Mouse (Mus musculus) testis, postnatal 14 days (tissue): ENCODE results near the gene Foxn3.

Experiments used
- DNase-seq: peaks from one replicate; pipeline ENCODE4 v3.0.0; 2021; ENCODE audit warnings: low spot score

The Foxn3 gene

DNA sequence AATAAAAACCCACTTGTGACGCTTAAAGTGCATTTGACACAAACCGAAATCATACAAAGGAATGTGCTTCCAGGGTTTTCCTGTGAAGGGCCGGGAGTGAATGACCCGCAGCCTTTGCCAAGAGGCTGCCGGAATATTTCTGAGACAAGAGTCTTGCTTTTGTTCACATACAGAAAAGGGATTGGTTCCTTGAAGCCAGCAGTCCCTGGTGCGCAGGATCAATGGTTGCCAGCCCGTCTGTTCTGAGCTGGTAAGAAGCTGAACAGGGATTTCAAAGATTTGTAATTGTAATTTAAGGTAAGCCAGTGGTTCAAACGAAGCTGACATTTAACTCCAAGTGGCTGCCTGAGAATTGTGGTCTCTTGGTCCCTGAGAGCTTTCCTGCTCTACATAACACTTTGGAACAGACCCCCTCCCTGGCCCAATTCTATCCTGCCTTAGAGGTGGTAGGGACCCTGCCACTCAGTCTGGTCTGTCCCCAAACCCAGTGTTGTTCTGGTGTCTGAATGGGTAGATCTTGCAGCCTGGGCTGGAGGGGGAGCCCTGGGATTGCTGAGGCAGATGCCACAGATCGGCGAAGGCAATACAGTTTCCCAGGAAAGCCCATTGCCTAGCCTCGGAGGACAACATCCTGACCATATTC is 388.3 kb downstream of the Foxn3 start:
- DNase-seq: no peak

DNA sequence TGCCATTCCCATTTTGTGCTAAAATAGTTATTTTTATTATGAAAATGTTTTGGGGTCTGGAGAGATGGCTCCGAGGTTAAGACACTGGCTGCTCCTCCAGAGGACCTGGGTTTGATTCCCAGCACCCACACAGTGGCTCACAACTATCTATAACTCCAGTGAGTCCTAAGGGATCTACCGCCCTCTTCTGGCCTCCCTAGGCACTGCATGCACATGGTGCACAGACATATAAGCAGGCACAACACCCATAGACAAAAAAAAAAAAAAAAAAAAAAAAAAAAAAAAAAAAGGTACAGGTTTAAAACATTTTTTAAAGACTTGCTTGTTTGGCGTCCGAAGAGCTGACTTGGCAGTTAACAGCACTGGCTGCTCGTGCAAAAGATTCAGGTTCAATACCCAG is 391.2 kb downstream of the Foxn3 start:
- DNase-seq: no peak

DNA sequence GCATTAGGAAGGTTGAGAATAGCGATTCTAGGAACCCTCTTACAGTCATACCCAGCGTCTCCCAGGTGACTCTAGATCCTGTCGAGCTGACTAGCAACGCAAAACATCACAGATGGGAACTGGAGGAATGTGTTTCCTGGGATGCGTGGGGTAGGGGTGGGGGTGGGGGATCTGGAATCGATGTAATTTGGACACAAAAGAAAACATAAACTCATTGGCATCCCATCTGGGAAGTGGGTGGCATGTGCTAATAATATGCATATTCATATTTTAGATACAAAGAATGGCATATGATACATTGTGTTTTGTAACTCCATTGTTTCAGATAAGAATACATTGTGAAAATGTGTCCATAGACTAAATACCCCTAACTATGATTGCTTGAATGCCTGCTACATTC is 393.5 kb downstream of the Foxn3 start:
- no peak for DNase-seq

DNA sequence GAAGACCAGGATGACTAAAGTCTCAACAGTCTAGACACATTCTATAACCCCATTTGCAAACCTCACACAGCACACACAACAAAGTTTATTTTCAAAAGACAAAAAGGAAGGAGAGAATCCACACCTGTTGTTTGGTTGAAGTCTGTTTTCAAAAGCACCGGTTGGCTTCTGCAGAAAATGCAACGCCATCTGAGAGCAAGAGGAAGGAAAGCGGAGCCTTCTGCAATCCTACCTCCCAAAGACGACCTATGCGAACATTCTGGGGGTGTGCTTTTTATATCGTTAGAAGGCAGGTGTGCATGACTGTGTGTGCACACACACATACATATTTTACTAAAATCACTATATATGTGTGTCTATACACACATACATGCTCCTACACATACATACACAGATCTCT is 397.3 kb downstream of the Foxn3 start:
- no peak for DNase-seq

DNA sequence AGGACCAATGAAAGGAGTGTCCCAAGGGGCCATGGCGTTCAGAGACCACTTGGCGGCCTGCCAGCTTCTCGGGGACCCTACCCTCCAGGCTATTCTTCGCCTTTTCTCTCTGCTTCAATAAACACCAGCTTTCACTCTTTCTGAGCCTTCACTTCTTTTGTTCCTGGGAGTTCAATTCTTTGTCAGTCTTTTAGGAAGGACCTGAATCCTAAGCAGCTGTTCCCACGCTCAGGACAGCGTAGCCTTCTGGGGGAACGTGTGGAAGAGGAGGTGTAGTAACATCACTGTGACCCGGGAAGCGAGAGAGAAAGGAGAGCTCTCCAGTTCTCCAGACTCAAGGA is 400.1 kb downstream of the Foxn3 start:
- no peak for DNase-seq

DNA sequence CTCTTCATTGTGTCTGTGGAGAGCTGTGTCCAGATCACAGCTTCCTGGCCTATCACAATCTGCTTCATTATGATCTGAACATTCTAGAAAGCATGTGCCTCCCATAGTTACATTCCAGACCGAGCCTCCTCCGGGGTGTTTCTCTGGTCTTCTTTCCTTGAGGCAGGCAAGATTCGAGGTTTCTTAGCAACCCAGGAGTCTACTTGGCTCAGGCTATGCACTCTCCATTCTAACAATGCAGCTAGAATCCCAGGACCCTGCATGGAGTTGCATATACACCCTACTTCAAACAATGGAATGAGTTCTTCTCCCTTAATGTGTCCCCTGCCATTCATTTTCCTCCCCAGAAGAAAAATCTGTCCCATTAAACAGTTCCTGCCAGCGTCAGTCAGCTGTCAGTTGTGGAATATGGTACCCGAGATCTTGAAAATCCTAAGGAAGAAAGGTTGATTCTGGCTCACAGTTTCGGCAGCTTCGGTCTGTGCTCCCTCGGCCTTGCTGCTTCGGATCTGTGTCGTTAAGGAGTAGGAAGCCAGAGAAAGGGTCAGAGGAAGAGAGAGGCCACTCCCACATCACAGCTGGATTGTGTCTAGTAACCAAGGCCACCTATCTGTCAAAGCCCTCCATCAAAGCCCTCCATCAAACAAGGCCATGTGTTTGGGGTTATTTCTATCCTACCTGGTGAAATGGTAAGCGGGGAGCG is 400.6 kb downstream of the Foxn3 start:
- no peak for DNase-seq

DNA sequence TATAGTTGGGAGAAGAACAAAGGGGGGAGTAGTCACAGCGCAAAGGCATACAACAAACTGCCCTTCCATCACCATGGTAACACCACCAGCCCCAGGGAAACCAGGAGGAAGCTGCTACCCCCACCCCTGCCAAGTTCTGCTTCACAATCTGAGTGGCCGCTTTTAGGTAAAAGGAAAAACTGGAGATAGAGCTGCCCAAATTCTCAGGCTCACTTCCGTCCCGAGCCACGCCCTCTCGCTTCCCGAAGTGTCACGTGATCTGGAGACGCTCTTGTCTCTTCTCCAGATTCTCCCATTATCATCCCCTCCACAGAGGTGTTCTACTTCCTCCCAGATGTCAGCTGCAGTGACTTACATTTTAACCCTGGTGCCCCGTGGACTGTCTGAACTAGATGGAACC is 401.2 kb downstream of the Foxn3 start:
- DNase-seq: no peak

DNA sequence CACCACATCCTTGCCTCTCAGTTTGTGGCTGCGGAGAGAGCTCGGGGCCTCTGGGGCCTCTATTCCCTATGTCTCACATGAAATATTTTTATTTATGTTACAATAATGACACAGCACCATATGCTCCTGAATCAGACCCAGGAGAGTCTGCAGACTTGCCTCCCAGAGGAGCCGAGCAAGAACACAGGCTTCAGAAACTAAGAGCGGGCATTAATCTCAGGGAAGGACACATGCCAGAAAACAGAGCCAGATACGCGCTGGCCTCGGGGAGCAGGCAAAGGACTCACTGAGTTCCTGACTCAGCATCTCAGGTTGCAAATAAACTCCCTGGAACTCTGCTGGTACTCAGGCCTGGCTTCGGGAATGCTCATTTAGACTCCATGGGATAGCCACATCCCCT is 403.3 kb downstream of the Foxn3 start:
- DNase-seq: no peak

DNA sequence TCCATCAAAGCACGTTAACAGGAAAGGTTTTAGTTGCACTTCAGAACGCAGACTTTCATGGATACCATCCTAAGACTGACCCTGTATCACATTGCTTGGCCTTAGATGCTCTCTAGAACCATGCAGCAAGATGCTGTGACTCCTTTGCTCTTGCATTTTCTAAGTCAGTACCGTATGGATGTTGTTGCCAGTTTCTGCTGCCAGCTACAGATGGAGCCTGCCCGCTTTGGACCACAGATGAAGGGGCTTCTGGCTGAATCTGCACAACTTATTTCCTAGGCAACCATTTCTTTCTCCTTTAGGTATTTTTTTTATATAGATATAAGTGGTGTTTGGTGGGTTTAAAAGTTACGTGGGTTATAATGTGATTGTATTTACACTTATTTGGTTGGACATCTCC is 407.5 kb downstream of the Foxn3 start:
- DNase-seq: no peak

DNA sequence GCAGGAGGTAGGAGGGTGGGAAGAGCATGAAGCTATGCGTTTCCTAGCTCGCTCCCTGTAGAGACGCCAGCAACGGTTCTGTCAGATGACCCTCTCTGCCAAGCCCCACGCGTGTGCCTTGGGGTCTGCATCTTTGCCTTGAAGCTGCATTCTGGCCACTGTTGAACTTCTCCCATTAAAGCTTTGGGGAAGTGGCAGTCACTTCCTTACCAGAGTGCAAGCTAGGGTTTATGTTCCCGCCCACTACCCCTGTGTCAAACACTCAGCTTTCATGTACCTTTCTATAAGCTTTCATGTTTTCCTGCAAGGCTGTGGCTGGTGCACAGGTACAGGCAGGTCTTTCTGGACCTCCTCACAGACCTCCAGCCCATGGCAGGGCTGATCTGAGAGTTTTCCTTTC is 409.2 kb downstream of the Foxn3 start:
- no peak for DNase-seq

DNA sequence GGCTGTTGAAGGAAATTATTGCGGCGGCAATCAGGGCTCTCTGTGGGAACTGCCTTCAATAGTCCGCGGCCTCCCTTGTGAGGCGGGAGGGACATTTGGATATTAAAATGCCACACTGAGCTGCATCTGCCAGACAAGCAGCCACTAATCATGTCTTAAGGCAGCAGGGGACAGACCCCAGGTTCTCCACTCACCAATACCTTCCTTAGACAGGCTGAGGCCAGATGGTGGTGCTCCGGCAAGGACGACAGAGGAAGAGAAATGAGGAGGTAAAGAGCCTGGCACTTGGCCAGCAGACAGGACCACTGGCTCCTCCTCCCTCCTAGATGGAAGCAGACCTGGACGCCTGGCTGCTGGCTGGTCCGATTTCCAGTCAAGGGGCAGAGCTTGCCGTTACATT is 409.7 kb downstream of the Foxn3 start:
- no peak for DNase-seq

DNA sequence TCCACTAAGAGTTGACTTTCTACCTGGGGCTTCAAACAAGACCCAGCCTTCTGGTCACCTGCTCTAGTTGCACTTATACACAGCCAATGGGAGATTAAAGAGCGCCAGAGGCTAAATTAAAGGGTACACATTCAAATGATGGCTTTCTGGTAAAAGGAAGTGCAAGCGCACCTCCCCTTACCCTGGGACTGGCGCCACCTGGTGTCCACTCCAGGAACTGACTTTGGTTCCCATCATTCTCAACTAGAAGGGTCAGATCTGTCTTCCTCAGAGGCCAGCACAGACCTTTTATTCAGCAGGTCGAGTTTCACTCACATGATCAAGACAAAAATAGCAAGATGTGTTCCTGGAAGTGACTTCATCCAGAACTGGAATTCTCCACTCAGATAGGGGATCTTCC is 413.3 kb downstream of the Foxn3 start:
- DNase-seq: peak; percentile 43

DNA sequence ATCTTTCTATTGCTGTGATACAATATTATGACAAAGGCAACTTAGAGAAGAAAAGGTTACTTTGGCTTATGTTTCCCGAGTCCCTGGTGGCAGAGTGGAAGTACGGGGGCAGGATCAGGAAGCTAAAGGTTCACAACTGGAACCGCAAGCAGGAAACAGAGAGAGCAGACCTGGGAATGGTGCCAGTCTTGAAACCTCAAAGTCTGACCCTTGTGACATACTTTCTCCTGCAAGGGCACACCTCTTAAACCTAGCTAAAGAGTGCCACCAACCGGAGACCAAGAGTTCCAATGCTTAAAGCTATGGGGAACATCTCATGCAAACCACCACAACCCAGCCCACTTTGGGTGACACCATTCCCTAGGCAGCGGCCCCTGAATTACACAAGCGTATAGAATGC is 414.2 kb downstream of the Foxn3 start:
- no peak for DNase-seq
